Comparison of ENCODE assay signal across 8 mouse cellular contexts in genomic region chr15:79328058-79328938, GRCm38 (mm10). TPM values are rescaled to one million over a fixed set of nuclear protein-coding genes. Genes with fewer than 3 reads are reported as not detected.
DNase-seq lines count a peak whose midpoint lies in the region; ATAC-seq lines count a peak whose summit lies in the region.

TSS of gene Pla2g6 (minus strand) at chr15:79328390.

- DNase-seq in adipocyte (ENCODE audit: low spot score): peak; percentile 99
- peak; percentile 100 for DNase-seq in embryo, embryonic 10 days (ENCODE audit: low spot score)
- DNase-seq in gastrocnemius, postnatal 10 days: peak; percentile 96
- peak; percentile 99 for DNase-seq in induced T-regulatory cell, adult 2 months (ENCODE audit: low read depth)
- DNase-seq in left cerebral cortex, adult 9 months (ENCODE audit: low spot score in 2 of 2): peak; percentile 97 to 99
- peak; percentile 99 for DNase-seq in right cerebral cortex, postnatal 14 days
- DNase-seq in urinary bladder, postnatal 36 days (ENCODE audit: low spot score in 2 of 2): peak; percentile 97 to 99

- peak; percentile 82 for ATAC-seq in megakaryocyte progenitor cell, adult 5-6 weeks (replicated peaks; ENCODE audit: poor library complexity)

RNA-seq across cellular contexts. Expression of gene Pla2g6, which starts in this region (rescaled TPM):
- 1 to 10 TPM; 9.2 to 9.8 TPM for total RNA-seq in gastrocnemius, postnatal 10 days (2021)
- total RNA-seq in megakaryocyte progenitor cell, adult 5-6 weeks (2015): 6.9 and 8.4 TPM in 2 replicates
- total RNA-seq in megakaryocyte progenitor cell, adult 5-6 weeks (2017): 6.6 and 6.9 TPM in 2 replicates

Comparison
In these comparisons a context has a peak if more than half of its experiments do, and no peak if none do; other contexts are left out.
1. Peak in every context shown above with its lines: DNase-seq and ATAC-seq.